In genomic region chr11:62604886-62605618, GRCm38 (mm10) we compare ENCODE assay signal across 9 mouse cellular contexts. TPM values are rescaled to one million over a fixed set of nuclear protein-coding genes. Genes with fewer than 3 reads are reported as not detected.
DNase-seq lines count a peak whose midpoint lies in the region; ATAC-seq and TF ChIP-seq lines count a peak whose summit lies in the region.
"Had no signal": no experiment of that assay in that cellular context is flagged by ENCODE, and none has a peak within 500 bp of the region (broad histone marks: within the 10 kb centered on the region; RNA-seq: fewer than 3 reads in every experiment).

No protein-coding gene starts in this region.

- WGBS in heart, postnatal 0 days: 35% methylated on average over 3 of the region's 3 CpGs
- 32% methylated on average over 3 of the region's 3 CpGs for WGBS in hindbrain, embryonic 15.5 days
- WGBS in midbrain, embryonic 14.5 days: 28% methylated on average over 3 of the region's 3 CpGs

- TF ChIP-seq CTCF in heart, postnatal 0 days (IDR thresholded peaks at IDR 0.05; ENCODE audit: low read depth): no peak

- H3K27ac ChIP-seq in heart, postnatal 0 days (ENCODE audit: low read depth): no peak overlapping the region
- H3K27ac ChIP-seq in hindbrain, embryonic 15.5 days (replicated peaks): no peak overlapping the region
- H3K27ac ChIP-seq in midbrain, embryonic 14.5 days (replicated peaks; ENCODE audit: low read depth, low read length): peak overlapping the region; percentile 37; the same call in 1 of the 2 replicates

- no peak overlapping the region for H3K4me3 ChIP-seq in heart, postnatal 0 days (ENCODE audit: low read depth, low read length)
- H3K4me3 ChIP-seq in hindbrain, embryonic 15.5 days: peak overlapping the region; percentile 75; the same call in 1 of the 2 replicates
- H3K4me3 ChIP-seq in midbrain, embryonic 14.5 days (replicated peaks; ENCODE audit: low read depth, low read length): peak overlapping the region; percentile 92

- peaks cover 12% of the 10 kb centered on the region for H3K4me1 ChIP-seq in heart, postnatal 0 days (ENCODE audit: control insufficient read depth, insufficient read depth)
- H3K4me1 ChIP-seq in hindbrain, embryonic 15.5 days (replicated peaks): peaks cover 48% of the 10 kb centered on the region
- peaks cover 37% of the 10 kb centered on the region for H3K4me1 ChIP-seq in midbrain, embryonic 14.5 days (ENCODE audit: control insufficient read depth, insufficient read depth, low read length)

- no peaks in the 10 kb centered on the region for H3K9me3 ChIP-seq in heart, postnatal 0 days (replicated peaks; ENCODE audit: control insufficient read depth, low read length)
- no peaks in the 10 kb centered on the region for H3K9me3 ChIP-seq in hindbrain, embryonic 15.5 days
- no peaks in the 10 kb centered on the region for H3K9me3 ChIP-seq in midbrain, embryonic 14.5 days (ENCODE audit: control insufficient read depth, low read length)

- ATAC-seq in heart, postnatal 0 days (ENCODE audit: insufficient read depth, low read depth): no peak
- ATAC-seq in hindbrain, embryonic 15.5 days (ENCODE audit: low FRiP score, low read depth): no peak
- ATAC-seq in midbrain, embryonic 14.5 days (ENCODE audit: low FRiP score, low TSS enrichment): no peak

- intact Hi-C loops in heart, postnatal 36 days (cut with DNase I): no loop called here

- no peaks in the 10 kb centered on the region for H3K27me3 ChIP-seq in heart, postnatal 0 days (ENCODE audit: control insufficient read depth, insufficient read depth, low read length)
- no peaks in the 10 kb centered on the region for H3K27me3 ChIP-seq in hindbrain, embryonic 15.5 days
- H3K27me3 ChIP-seq in midbrain, embryonic 14.5 days (ENCODE audit: control insufficient read depth, insufficient read depth, low read length): no peaks in the 10 kb centered on the region

- H3K36me3 ChIP-seq in heart, postnatal 0 days (replicated peaks; ENCODE audit: control insufficient read depth, insufficient read depth, low read length): peaks cover 53% of the 10 kb centered on the region
- H3K36me3 ChIP-seq in hindbrain, embryonic 15.5 days: peaks cover 34% of the 10 kb centered on the region
- H3K36me3 ChIP-seq in midbrain, embryonic 14.5 days (ENCODE audit: control insufficient read depth, insufficient read depth, low read length): peaks cover 55% of the 10 kb centered on the region

- no peak for TF ChIP-seq EP300 in heart, postnatal 0 days (IDR thresholded peaks at IDR 0.05; ENCODE audit: low read depth)

- H3K4me2 ChIP-seq in heart, postnatal 0 days (ENCODE audit: low read depth, low read length): peak overlapping the region; percentile 81; the same call in 1 of the 2 replicates
- H3K4me2 ChIP-seq in hindbrain, embryonic 15.5 days: peak overlapping the region; percentile 78
- peak overlapping the region; percentile 95 for H3K4me2 ChIP-seq in midbrain, embryonic 14.5 days (ENCODE audit: low read length)

- no peak for DNase-seq in heart, postnatal 0 days (ENCODE audit: low spot score)
- DNase-seq in heart, postnatal 36 days: no peak
- DNase-seq in NIH3T3 (ENCODE audit: low read depth): peak; percentile 49
- no peak for DNase-seq in midbrain, embryonic 14.5 days
- DNase-seq in frontal cortex, postnatal 36 days (ENCODE audit: low spot score in 2 of 2): no peak
- no peak for DNase-seq in left cerebral cortex, adult 18-20 months (ENCODE audit: low spot score in 2 of 2)
- no peak for DNase-seq in right cerebral cortex, postnatal 4 days
- DNase-seq: heart, postnatal 4 days had no signal

- H3K9ac ChIP-seq in heart, postnatal 0 days (replicated peaks; ENCODE audit: low read depth, low read length): no peak overlapping the region
- H3K9ac ChIP-seq in hindbrain, embryonic 15.5 days: peak overlapping the region; percentile 97
- H3K9ac ChIP-seq in midbrain, embryonic 14.5 days (replicated peaks; ENCODE audit: low read length): peak overlapping the region; percentile 43

RNA-seq across cellular contexts. Expression of gene Trpv2, which starts 30.8 kb away (rescaled TPM):
- 6.4 and 7.7 TPM in 2 replicates for total RNA-seq in heart, postnatal 0 days (2014; rRNA removed; ENCODE audit: low replicate concordance)
- 2.6 and 3.0 TPM in 2 replicates for polyA plus RNA-seq in heart, postnatal 0 days (2015; fragmentation: Nextera tagmentation; extraction: Ambion mirVana)
- 1 to 10 TPM; 2.8 to 2.9 TPM for total RNA-seq in heart, postnatal 36 days (2021)
- polyA plus RNA-seq in hindbrain, embryonic 15.5 days (2015; fragmentation: Nextera tagmentation; extraction: Ambion mirVana): 30.9 and 31.2 TPM in 2 replicates
- polyA plus RNA-seq in midbrain, embryonic 14.5 days (2014; fragmentation: Nextera tagmentation; extraction: Ambion mirVana): 26.4 and 28.0 TPM in 2 replicates
- 10 to 100 TPM; 21.1 to 21.2 TPM for total RNA-seq in left cerebral cortex, adult 18-20 months (2021)

RNA-seq across cellular contexts. Expression of gene Lrrc75a, which starts 43.3 kb away (rescaled TPM):
- total RNA-seq in heart, postnatal 0 days (2014; rRNA removed; ENCODE audit: low replicate concordance): 33.6 and 33.9 TPM in 2 replicates
- polyA plus RNA-seq in heart, postnatal 0 days (2015; fragmentation: Nextera tagmentation; extraction: Ambion mirVana): 9.3 and 9.6 TPM in 2 replicates
- total RNA-seq in heart, postnatal 36 days (2021): 1 to 10 TPM; 4.4 to 7.1 TPM
- 12.4 and 12.9 TPM in 2 replicates for polyA plus RNA-seq in hindbrain, embryonic 15.5 days (2015; fragmentation: Nextera tagmentation; extraction: Ambion mirVana)
- 11.1 and 13.1 TPM in 2 replicates for polyA plus RNA-seq in midbrain, embryonic 14.5 days (2014; fragmentation: Nextera tagmentation; extraction: Ambion mirVana)
- total RNA-seq in left cerebral cortex, adult 18-20 months (2021): 10 to 100 TPM; 24.2 to 28.0 TPM

RNA-seq across cellular contexts. Expression of gene Mmgt2, which starts 43.4 kb away (rescaled TPM):
- 11.1 and 36.0 TPM in 2 replicates for total RNA-seq in heart, postnatal 0 days (2014; rRNA removed; ENCODE audit: low replicate concordance)
- polyA plus RNA-seq in heart, postnatal 0 days (2015; fragmentation: Nextera tagmentation; extraction: Ambion mirVana): 38.9 and 40.6 TPM in 2 replicates
- 1 to 10 TPM; 5.4 to 9.9 TPM for total RNA-seq in heart, postnatal 36 days (2021)
- 23.7 and 26.4 TPM in 2 replicates for polyA plus RNA-seq in hindbrain, embryonic 15.5 days (2015; fragmentation: Nextera tagmentation; extraction: Ambion mirVana)
- 21.6 TPM in 2 replicates for polyA plus RNA-seq in midbrain, embryonic 14.5 days (2014; fragmentation: Nextera tagmentation; extraction: Ambion mirVana)
- 10 to 100 TPM; 23.7 to 24.0 TPM for total RNA-seq in left cerebral cortex, adult 18-20 months (2021)

RNA-seq across cellular contexts. Expression of gene Ubb, which starts 54.1 kb away (rescaled TPM):
- 704 and 828 TPM in 2 replicates for total RNA-seq in heart, postnatal 0 days (2014; rRNA removed; ENCODE audit: low replicate concordance)
- 1,871 and 2,053 TPM in 2 replicates for polyA plus RNA-seq in heart, postnatal 0 days (2015; fragmentation: Nextera tagmentation; extraction: Ambion mirVana)
- 100 to 1,000 TPM; 708 to 720 TPM for total RNA-seq in heart, postnatal 36 days (2021)
- 4,365 and 4,386 TPM in 2 replicates for polyA plus RNA-seq in hindbrain, embryonic 15.5 days (2015; fragmentation: Nextera tagmentation; extraction: Ambion mirVana)
- polyA plus RNA-seq in midbrain, embryonic 14.5 days (2014; fragmentation: Nextera tagmentation; extraction: Ambion mirVana): 4,878 and 5,143 TPM in 2 replicates
- total RNA-seq in left cerebral cortex, adult 18-20 months (2021): 1,000 to 10,000 TPM; 1,699 to 1,805 TPM
